Mouse (Mus musculus): ENCODE results near the gene Hist1h2bn. TPM values are rescaled to one million over a fixed set of nuclear protein-coding genes. Genes with fewer than 3 reads are reported as not detected.
A peak's percentile ranks its signal among the peaks of the same experiment; 100 is the strongest.

Hist1h2bn gene
- polyA plus RNA-seq, 1 experiment from 2014 or later: 1.3 TPM

GRCm38 (mm10) chr13:21722373-21722925 is 31.5 kb upstream of the Hist1h2bn start:
- H3K27ac ChIP-seq (ENCODE audit: low read length): no peak overlapping the region
- peaks cover 5% of the 10 kb centered on the region; the same call in 1 of the 2 replicates for H3K4me1 ChIP-seq (ENCODE audit: insufficient read depth, low read depth, low read length)
- no peaks in the 10 kb centered on the region for H3K27me3 ChIP-seq (replicated peaks; ENCODE audit: insufficient read depth, low read length)
- no peak overlapping the region for H3K9ac ChIP-seq (replicated peaks; ENCODE audit: low read depth)
- no peaks in the 10 kb centered on the region for H3K9me3 ChIP-seq (ENCODE audit: low read length)
- peak; percentile 36 for ATAC-seq
- H3K4me3 ChIP-seq (ENCODE audit: low read depth, low read length): peak overlapping the region; percentile 29; the same call in 1 of the 2 replicates
- H3K4me2 ChIP-seq (replicated peaks; ENCODE audit: low read depth, low read length): peak overlapping the region; percentile 58
- 4% methylated on average over 7 of the region's 11 CpGs for WGBS
- TF ChIP-seq EP300 (IDR thresholded peaks at IDR 0.05): no peak
- peak; percentile 57 for DNase-seq (ENCODE audit: low spot score)
- no peaks in the 10 kb centered on the region for H3K36me3 ChIP-seq (ENCODE audit: insufficient read depth, low read length)

DNA sequence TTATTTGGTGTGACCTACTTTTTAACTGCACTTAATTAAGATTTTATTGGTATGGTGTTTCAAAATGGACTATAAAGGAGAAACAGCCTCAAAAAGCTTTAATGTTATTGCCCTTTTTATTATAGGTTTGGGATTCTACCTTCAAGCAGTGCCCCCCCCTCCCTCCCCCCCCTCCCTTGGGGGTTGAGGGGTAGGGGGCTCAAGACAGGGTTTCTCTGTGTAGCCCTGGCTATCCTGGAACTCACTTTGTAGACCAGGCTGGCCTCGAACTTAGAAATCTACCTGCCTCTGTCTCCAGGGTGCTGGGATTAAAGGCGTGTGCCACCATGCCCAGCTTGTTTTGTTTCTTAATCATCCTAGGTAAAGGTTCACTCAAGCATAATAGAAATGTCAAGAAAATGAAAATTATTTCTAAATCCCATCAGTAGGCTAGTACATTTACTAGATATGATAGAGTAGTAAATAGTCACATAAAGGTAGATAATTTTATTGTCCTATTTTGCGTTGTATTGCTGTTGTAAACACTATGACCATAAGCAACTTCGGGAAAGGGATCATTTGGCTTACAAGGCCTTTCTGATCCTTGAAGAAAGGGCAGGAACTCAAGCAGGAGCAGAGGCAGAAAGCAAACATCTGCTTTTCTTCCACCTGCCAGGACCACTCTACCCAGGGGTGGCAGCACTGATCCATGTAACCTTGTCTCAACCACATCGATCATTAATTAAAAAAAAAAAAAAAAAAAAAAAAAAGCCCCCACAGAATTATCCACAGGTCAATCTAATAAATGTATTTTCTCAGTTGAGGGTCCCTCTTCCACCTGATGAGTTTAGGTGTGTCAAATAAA is 30.7 kb upstream of the Hist1h2bn start:
- WGBS: 31% methylated on average over 5 of the region's 5 CpGs
- Histone ChIP-seq H3K27ac (ENCODE audit: low read length) (no peak overlapping the region), H3K9me3 (ENCODE audit: low read length) (no peaks in the 10 kb centered on the region), H3K27me3 (replicated peaks; ENCODE audit: insufficient read depth, low read length) (no peaks in the 10 kb centered on the region), H3K9ac (replicated peaks; ENCODE audit: low read depth) (no peak overlapping the region), H3K4me3 (ENCODE audit: low read depth, low read length) (no peak overlapping the region), H3K4me1 (ENCODE audit: insufficient read depth, low read depth, low read length) (peaks cover 2% of the 10 kb centered on the region; the same call in 1 of the 2 replicates), H3K36me3 (ENCODE audit: insufficient read depth, low read length) (no peaks in the 10 kb centered on the region), H3K4me2 (replicated peaks; ENCODE audit: low read depth, low read length) (no peak overlapping the region)
- DNase-seq (ENCODE audit: low spot score) (no peak), ATAC-seq (no peak)
- TF ChIP-seq EP300 (IDR thresholded peaks at IDR 0.05) (no peak), CTCF (IDR thresholded peaks at IDR 0.05) (no peak)

GRCm38 (mm10) chr13:21727948-21728572 is 25.9 kb upstream of the Hist1h2bn start:
- ATAC-seq: no peak
- H3K9me3 ChIP-seq (ENCODE audit: low read length): no peaks in the 10 kb centered on the region
- H3K27ac ChIP-seq (ENCODE audit: low read length): no peak overlapping the region
- H3K4me3 ChIP-seq (ENCODE audit: low read depth, low read length): no peak overlapping the region
- H3K9ac ChIP-seq (replicated peaks; ENCODE audit: low read depth): no peak overlapping the region
- no peaks in the 10 kb centered on the region for H3K27me3 ChIP-seq (replicated peaks; ENCODE audit: insufficient read depth, low read length)
- no peak for TF ChIP-seq EP300 (IDR thresholded peaks at IDR 0.05)
- TF ChIP-seq CTCF (IDR thresholded peaks at IDR 0.05): no peak
- no peak for DNase-seq (ENCODE audit: low spot score)
- H3K4me2 ChIP-seq (replicated peaks; ENCODE audit: low read depth, low read length): no peak overlapping the region
- no peaks in the 10 kb centered on the region for H3K4me1 ChIP-seq (ENCODE audit: insufficient read depth, low read depth, low read length)
- no peaks in the 10 kb centered on the region for H3K36me3 ChIP-seq (ENCODE audit: insufficient read depth, low read length)
- WGBS: 39% methylated on average over 9 of the region's 11 CpGs

DNA sequence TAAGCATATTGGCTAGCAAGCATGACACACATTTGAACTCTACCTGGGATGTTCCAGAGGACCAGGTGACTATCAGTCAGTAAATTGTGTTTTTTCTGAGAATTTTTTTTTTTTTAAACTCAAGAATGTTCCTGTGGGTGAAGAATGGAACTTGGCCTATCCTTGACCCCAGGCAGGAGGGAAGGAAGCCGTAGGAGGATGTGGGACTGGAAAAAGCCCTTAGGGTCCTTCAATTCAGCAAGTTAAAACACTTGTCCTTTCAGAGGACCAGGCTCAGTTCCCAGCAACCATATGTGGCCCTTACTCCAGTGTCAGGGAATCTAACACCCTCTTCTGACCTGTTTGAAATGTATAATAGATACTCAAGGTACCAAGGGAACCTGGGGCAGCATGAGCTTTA is 24.4 kb upstream of the Hist1h2bn start:
- Histone ChIP-seq H3K27me3 (replicated peaks; ENCODE audit: insufficient read depth, low read length) (no peaks in the 10 kb centered on the region), H3K27ac (ENCODE audit: low read length) (no peak overlapping the region), H3K4me1 (ENCODE audit: insufficient read depth, low read depth, low read length) (no peaks in the 10 kb centered on the region), H3K9ac (replicated peaks; ENCODE audit: low read depth) (no peak overlapping the region), H3K9me3 (ENCODE audit: low read length) (no peaks in the 10 kb centered on the region), H3K4me3 (ENCODE audit: low read depth, low read length) (no peak overlapping the region), H3K4me2 (replicated peaks; ENCODE audit: low read depth, low read length) (no peak overlapping the region), H3K36me3 (ENCODE audit: insufficient read depth, low read length) (no peaks in the 10 kb centered on the region)
- DNase-seq (ENCODE audit: low spot score) (no peak), ATAC-seq (no peak)
- WGBS: 40% methylated on average over 1 of the region's 1 CpGs
- TF ChIP-seq EP300 (IDR thresholded peaks at IDR 0.05) (no peak), CTCF (IDR thresholded peaks at IDR 0.05) (no peak)

- Histone ChIP-seq H3K27me3 (replicated peaks; ENCODE audit: insufficient read depth, low read length) (no peaks in the 10 kb centered on the region), H3K4me1 (ENCODE audit: insufficient read depth, low read depth, low read length) (no peaks in the 10 kb centered on the region), H3K9me3 (ENCODE audit: low read length) (no peaks in the 10 kb centered on the region), H3K36me3 (ENCODE audit: insufficient read depth, low read length) (no peaks in the 10 kb centered on the region), H3K4me2 (replicated peaks; ENCODE audit: low read depth, low read length) (no peak overlapping the region), H3K4me3 (ENCODE audit: low read depth, low read length) (no peak overlapping the region), H3K9ac (replicated peaks; ENCODE audit: low read depth) (no peak overlapping the region), H3K27ac (ENCODE audit: low read length) (no peak overlapping the region)
- TF ChIP-seq CTCF (IDR thresholded peaks at IDR 0.05) (peak; percentile 18; the same call in 1 of the 2 replicates), EP300 (IDR thresholded peaks at IDR 0.05) (no peak)
- WGBS: 77% methylated on average over 5 of the region's 5 CpGs
- DNase-seq (ENCODE audit: low spot score) (no peak), ATAC-seq (no peak)
These were observed 20.5 kb upstream of the Hist1h2bn start for GRCm38 (mm10) chr13:21733466-21733865.
